Mouse (Mus musculus): Measurements from ENCODE around the gene Rgs6.

Rgs6 gene

DNA sequence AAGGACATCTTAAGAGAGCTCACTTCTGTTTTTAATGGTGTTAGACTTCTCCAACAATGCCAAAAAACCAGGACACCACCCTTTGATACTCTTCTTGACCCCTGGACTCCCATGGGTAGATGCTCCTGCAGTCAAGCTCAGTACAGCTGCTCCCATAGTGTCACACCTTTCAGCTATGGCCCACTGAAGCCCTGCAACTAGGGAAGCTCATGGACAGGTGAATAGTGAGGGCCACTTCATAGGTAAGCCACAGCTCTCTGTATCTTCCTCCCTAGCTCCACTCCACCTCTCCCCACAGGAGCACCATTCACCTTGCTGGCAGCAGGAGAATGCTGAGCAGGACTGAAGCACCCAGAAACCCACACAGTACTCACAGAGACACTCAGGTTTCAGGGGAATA, 384.6 kb downstream of the Rgs6 start:
- DNase-seq (ENCODE audit: low spot score), result no peak

DNA sequence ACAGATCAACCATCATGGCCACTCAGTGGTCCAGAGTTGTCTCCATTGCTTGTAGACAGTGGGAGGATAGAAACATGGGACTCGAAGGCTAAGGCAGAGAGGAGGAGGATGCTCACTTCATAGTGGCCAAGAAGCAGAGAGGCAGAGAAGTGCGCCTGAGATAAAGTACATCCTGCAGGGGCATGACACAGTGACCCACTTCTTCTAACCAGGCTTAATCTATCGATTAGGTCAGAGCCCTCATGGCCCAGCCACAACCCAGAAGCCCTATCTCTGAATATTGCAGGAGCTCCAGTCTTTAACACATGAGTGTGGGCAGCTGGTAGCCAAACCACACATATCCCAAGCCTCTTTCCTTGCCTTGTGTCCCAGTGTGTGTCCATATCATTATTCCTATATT, 385.7 kb downstream of the Rgs6 start:
- DNase-seq (ENCODE audit: low spot score), result no peak

DNA sequence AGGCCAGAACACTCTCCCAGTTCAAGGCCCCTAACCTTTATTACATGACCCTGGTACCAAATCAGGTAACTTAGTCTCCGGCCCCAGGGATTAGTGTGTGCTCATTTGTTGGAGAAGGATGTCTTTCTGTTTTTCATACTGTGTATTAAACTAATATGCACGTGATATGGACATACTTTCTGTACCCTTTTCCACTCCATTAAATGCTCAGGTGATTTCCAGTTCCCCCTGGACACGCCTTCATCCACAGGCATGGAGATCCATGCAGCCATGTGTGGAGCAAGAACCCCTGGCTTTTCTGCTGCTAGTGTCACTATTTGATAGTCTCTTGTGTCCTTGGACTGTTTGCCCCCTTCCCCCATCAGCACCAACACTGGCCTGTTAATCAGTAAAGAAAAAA, 390.2 kb downstream of the Rgs6 start:
- DNase-seq (ENCODE audit: low spot score), result no peak

GRCm38 (mm10) chr12:82982716-82983115, 394.6 kb downstream of the Rgs6 start:
- DNase-seq (ENCODE audit: low spot score), result no peak

DNA sequence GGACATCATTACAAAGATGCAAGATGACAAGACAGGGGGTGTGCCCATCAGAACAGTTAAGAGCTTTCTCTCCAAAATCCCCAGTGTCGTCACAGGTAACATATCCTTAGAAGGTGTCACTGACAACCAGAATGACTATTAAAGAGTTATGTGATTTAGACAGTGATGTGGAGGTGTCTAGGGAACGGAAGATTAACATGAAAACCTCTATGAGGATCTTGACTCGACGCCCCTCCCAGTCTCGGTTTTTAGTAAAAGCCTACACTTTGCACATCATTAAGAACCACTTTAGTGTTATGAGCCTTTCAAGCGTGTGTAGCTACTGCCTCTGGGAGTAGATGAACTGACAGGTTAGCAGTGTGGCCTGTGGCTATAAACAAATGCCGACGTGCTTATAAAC, 397.2 kb downstream of the Rgs6 start:
- DNase-seq (ENCODE audit: low spot score), result no peak

DNA sequence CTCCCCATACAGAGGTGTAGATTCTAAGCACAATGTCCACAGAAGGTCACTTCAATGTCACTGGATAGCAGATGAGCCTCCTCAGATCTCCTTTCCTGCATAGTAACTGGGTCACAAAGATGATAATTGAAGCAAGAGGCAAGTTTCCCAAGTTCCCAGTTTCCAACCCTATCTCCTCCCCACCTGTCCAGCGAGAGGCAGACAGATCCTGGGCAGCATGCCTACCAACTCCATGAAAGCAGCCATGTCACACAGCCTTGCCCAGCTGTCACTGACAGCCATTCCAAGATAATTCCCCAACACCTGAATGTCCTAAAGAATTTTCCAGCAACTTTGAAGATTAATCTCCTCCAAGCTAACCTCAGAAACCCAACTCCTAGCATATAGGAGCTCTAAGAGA, 399.6 kb downstream of the Rgs6 start:
- DNase-seq (ENCODE audit: low spot score), result no peak

DNA sequence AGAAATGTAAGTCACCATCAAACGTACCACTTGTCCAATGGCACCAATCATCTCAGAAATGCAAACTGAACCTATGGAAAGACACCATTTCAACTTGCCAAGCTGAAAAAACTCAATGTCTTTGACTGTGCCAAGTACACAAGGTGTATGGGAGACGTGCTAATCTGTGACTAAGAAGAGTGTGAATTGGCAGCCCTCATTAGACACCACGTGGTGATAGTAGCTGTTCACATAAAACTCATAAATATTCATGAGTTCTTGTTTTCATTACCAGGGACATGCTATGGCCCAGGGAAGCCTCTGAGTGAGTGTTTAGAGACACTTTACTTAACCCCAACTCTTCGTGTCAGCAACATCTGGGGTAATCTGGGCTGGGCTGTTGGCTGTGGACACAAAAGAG, 405.8 kb downstream of the Rgs6 start:
- no peak for DNase-seq (ENCODE audit: low spot score)

DNA sequence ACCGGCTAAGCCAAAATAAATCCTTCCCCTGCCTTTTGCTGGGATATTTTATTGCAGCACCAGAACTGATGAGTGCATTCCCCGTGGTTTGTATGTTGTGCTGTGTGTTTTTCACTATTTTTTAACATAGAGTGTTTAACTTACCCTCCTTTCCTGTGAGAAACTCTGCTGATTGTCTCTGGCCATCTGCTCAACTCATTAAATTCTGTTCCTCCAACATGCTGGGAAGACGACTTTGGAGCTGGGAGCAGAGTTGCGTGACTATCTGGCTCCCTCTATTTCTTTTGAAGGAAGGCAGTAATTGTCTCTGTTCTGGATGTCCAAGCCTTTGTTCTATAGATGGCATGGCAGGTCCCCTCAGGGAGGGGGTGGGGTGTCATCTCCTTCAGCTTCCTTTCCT, 408.7 kb downstream of the Rgs6 start:
- no peak for DNase-seq (ENCODE audit: low spot score)

DNA sequence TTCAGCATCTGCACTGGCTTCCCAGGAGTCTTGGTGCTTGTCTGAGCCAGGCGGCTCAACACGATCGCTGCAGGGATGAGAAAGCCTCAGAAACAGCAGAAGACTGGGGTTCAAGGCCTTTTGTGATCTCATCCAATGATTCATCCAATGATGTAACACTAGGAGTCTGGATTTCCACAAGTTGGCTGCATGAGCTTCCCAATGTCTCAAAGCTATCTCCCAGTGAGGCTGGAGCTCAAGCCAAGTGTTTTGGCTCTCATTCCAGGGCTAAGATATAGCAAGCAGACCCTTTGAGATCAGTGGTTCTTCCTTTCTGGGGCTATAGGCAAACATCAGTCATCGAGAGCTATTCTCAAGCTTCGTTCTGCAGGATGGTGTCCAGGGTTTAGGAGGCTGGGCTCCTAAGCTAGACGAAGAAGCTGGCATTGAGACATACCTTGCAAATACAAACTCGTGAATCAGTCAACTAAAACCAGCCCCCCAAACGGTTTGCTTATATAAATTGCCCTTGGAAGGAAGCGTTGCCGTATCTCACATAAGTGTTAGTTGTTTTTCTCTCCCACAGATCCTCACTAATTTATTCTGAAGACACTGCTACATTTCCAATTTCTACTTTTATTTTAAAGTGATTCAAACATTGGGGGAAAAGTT, 410.7 kb downstream of the Rgs6 start:
- DNase-seq (ENCODE audit: low spot score), result no peak

DNA sequence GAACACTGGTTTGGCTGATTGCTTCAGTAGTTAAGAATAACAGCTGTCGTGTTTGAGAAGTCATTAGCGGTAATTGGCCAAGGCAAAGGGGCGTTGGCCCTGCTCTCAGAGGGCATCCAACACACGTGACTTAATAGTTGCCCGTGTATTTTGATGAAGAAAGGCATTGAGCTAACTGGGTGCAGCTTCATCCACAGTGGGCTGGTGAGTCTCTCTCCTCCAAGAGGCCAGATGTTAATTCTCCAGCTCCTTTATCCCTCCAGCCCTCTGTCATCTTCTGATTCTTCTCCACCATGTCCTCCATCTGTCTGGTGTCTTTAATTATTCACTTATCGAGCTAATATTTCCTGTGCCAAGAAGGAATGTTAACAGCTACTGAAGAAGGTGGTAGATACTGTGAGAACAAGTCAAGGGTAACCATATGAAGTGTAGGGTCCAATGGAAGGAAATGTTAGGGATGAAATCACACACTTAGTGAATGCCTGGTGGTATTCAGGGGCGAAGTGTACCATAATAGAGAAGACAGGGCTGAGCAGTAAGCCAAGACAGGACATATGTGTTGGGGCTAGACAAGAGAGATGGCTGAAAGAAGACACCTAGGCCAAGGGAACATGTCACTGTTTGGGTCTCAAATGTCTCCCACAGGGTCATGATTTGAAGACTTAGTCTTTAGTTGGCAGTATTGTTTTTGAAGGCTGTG, 411.4 kb downstream of the Rgs6 start:
- no peak for DNase-seq (ENCODE audit: low spot score)

DNA sequence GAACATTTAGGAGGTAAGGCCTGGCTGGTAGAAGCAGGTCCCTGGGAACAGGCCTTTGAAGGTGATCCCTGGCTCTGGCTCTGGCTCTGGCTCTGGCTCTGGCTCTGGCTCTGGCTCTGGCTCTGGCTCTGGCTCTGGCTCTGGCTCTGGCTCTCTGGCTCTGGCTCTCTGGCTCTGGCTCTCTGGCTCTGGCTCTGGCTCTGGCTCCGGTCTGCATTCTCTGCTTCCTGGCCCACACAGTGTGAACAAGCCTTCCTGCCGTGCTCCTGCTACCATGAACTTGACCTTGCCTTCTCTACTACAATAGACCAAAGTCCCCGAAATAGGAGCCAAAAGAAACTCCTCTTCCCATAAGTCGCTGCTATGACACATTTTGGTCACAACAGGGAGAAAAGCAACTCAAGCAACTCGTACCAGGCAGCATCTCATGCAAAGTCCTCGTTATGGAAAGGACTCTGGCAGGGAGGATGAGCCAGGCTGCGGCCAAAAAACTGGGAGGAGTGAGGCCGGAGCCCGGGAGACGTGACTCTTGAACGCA, 412.0 kb downstream of the Rgs6 start:
- DNase-seq (ENCODE audit: low spot score), result no peak

GRCm38 (mm10) chr12:83000957-83001356, 412.9 kb downstream of the Rgs6 start:
- no peak for DNase-seq (ENCODE audit: low spot score)

DNA sequence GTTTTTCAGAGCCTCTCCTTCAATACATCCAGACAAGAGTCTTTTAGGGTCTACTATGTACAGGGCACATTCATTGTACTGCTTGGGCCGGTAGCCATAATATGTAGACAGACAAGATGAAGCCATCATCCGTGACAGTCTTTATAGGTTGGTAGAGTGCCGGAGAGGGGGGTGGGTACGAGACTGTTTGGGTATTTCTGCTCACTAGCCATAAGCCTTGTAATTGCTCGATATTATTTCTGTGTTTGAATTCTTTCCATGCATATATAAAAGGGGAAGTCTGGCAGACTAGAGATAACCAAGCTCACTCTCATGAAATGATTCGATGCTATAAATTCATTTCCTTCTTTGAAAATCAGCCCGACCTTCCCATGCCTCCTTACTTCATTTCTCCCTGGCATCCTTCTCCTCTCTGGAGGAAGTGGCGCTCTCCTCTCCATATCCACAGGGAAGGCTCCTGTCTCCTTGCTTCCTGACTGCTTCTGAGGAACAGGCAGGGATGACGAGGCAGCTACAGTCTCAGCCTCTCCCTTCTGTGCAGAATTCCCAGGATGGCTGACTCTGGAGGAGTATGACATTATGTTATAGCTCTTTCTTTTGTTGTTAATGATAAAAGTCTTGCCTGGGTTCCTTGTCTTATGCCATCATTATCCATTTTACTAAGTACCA, 416.1 kb downstream of the Rgs6 start:
- no peak for DNase-seq (ENCODE audit: low spot score)

- DNase-seq (ENCODE audit: low spot score), result no peak
Measured at GRCm38 (mm10) chr12:83011056-83011565, 423.0 kb downstream of the Rgs6 start.

GRCm38 (mm10) chr12:83013918-83014691, 426.0 kb downstream of the Rgs6 start:
- no peak for DNase-seq (ENCODE audit: low spot score)

DNA sequence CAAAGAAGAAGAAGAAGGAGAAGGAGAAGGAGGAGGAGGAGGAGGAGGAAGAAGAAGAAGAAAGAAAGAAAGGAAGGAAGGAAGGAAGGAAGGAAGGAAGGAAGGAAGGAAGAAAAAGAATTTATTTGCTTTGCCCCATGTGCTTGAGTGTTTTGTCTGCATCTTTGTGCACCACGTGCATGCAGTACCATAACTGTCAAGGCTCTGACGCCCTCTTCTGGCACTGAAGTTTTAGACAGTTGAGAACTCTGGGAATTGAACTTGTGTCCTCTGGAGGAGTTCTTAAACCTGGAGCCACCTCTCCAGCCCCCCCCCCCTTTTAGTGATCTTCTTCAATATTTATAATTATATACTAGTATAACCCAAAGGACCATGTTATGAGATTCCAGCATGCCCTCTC, 426.8 kb downstream of the Rgs6 start:
- no peak for DNase-seq (ENCODE audit: low spot score)

GRCm38 (mm10) chr12:83015366-83015765, 427.3 kb downstream of the Rgs6 start:
- no peak for DNase-seq (ENCODE audit: low spot score)

- no peak for DNase-seq (ENCODE audit: low spot score)
Measured at GRCm38 (mm10) chr12:83016486-83016885, 428.4 kb downstream of the Rgs6 start.

GRCm38 (mm10) chr12:83018005-83018404, 429.9 kb downstream of the Rgs6 start:
- DNase-seq (ENCODE audit: low spot score), result peak; percentile 56

DNA sequence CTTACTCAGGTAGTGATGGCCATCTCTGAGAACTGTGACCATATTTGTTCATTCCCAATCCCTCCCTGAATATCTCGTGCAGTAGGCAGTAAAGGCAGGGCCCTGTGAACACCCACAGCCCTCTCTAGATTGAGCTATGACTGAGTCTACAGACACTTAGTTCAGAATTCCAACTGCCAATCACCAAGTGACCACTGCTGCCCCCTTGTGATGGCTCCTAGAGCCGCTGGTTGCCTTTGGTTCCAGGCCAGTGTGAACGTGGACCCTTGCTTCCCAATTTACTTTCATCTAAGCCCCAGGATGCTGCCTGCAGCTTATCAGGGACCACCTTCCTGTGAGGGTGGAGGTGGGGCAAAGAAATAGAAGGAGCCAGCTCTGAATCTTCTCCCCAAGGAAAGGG, 438.9 kb downstream of the Rgs6 start:
- no peak for DNase-seq (ENCODE audit: low spot score)

- DNase-seq (ENCODE audit: low spot score), result no peak
Measured at GRCm38 (mm10) chr12:83033171-83033835, 445.2 kb downstream of the Rgs6 start.
